Mouse (Mus musculus): Measurements from ENCODE around the gene Nfkbie. TPM values are rescaled to one million over a fixed set of nuclear protein-coding genes. Genes with fewer than 3 reads are reported as not detected.

Nfkbie gene
- total RNA-seq, 2 experiments from 2014 or later: 1.8 to 2.7 TPM

- intact Hi-C loops (cut with DNase I): no loop called here
- DNase-seq: peak in 1 of 2 experiments; percentile 15
Observed at GRCm38 (mm10) chr17:45557998-45558862, 2.7 kb downstream of the Nfkbie start.

- intact Hi-C loops (cut with DNase I): no loop called here
- no peak for DNase-seq
Observed at GRCm38 (mm10) chr17:45559732-45560525, 4.4 kb downstream of the Nfkbie start.

- DNase-seq: no peak
- intact Hi-C loops (cut with DNase I): no loop called here
Observed at GRCm38 (mm10) chr17:45563216-45563615, 7.7 kb downstream of the Nfkbie start.

- DNase-seq: peak; percentile 96 to 98
- intact Hi-C loops (cut with DNase I): no loop called here
Observed at GRCm38 (mm10) chr17:45563655-45564530, 8.4 kb downstream of the Nfkbie start, which contains the start of gene Slc35b2. Slc35b2 (plus strand) TSS chr17:45563874.

- intact Hi-C loops (cut with DNase I): no loop called here
- no peak for DNase-seq
Observed at GRCm38 (mm10) chr17:45564531-45565084, 9.1 kb downstream of the Nfkbie start.

DNA sequence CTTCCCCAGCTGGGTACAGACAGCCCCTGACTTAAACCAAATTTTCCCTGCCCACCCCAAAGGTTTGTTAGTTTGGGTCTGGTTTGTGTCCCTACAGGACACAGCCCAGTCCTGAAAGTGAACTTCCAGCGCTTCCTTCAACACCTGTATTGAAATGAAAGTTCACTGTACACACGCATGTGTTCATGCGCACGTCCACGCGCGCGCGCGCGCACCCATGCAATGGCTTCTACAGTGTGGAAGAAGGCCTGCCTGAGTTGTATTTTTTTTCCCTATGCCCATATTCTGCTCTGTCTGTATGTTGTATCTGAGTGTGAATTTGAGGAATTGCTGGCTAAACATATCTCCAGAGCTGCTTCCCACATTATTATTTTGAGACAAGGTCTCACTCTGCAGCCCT is 9.6 kb downstream of the Nfkbie start:
- intact Hi-C loops (cut with DNase I): no loop called here
- no peak for DNase-seq

- intact Hi-C loops (cut with DNase I): no loop called here
Observed at GRCm38 (mm10) chr17:45566031-45566359, 10.5 kb downstream of the Nfkbie start.

GRCm38 (mm10) chr17:45566360-45567161 is 11.1 kb downstream of the Nfkbie start:
- intact Hi-C loops (cut with DNase I): no loop called here
- DNase-seq: no peak

More at GRCm38 (mm10) chr17:45566031-45566359, 10.5 kb downstream of the Nfkbie start:
- DNase-seq: no peak

GRCm38 (mm10) chr17:45567162-45567601 is 11.7 kb downstream of the Nfkbie start:
- no peak for DNase-seq

DNA sequence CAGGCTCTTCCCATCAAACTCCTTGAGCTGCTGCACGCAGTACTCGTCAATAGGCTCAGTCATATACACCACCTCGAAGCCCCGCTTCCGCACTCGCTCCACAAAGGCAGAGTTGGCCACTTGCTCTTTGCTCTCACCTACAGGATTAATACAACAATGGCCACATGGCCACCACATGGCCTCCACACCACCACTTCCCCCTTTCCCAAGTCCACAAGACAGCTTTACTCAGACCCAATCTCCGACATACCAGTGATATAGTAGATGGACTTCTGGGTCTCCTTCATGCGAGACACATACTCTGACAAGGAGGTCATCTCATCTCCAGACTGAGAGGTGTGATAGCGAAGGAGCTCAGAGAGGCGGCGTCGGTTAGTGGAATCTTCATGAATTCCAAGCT is 13.5 kb downstream of the Nfkbie start:
- no peak for DNase-seq
- intact Hi-C loops (cut with DNase I): no loop called here

More at GRCm38 (mm10) chr17:45567162-45567601, 11.7 kb downstream of the Nfkbie start:
- intact Hi-C loops (cut with DNase I): no loop called here

- DNase-seq: no peak
- intact Hi-C loops (cut with DNase I): no loop called here
Observed at GRCm38 (mm10) chr17:45569999-45570398, 14.5 kb downstream of the Nfkbie start.

- intact Hi-C loops (cut with DNase I): no loop called here
- DNase-seq: peak; percentile 85 to 87
Observed at GRCm38 (mm10) chr17:45572103-45573086, 16.9 kb downstream of the Nfkbie start.

DNA sequence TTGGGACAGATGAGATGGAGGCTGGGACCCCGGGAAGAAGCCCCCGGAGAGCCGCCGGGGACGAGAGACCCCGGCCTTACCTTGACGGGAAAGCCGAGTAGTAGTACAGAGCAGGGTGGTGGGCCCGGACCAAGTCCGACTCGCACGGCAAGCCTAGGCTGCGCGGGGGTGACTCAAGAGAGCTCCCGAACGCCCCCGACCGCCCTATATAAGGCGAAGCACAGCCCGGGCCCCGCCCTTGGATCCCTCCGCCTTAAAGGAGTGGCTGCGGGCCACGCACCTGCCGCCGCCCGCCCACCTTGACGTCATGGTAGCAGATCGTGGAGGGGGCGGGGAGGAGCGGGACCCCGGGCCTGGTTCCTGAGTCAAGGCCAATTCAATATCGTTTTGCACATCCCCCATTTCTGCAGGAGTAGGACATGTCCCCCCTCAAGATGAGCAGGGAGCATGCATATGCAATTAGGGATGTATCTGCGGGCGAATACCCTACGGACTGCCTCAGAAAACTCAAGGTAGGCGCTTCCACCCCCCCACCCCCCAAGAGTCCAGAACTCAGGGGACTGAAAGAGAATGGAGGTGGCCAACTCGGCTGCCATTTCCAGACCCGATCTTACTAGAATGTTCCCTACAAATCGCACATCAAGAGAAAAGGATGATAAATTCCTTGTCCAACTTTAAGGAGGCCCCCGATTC is 17.7 kb downstream of the Nfkbie start, which contains the start of gene Hsp90ab1:
Gene Hsp90ab1, minus strand, starts transcription at position 185 of the 693 bp plus-strand sequence.
- intact Hi-C loops (cut with DNase I): no loop called here
- DNase-seq: peak; percentile 99

DNA sequence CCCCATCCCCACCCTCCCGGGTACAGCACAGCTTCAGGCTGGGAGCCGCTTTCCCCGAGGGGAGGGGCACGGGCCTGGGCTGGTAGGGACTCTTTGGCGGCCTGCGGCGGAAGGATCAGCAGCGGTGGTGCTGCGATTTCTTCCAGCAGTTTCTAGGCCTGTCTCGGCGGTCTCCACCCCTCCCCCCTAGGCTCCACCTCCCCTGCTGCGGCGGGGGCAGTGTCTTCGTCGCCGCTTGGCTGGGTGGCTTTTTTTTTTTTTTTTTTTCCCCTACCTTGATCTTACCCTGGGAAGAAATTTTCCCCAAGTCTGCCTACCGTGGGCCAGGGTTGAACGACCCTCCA is 18.2 kb downstream of the Nfkbie start:
- intact Hi-C loops (cut with DNase I): no loop called here
- peak; percentile 98 for DNase-seq

DNA sequence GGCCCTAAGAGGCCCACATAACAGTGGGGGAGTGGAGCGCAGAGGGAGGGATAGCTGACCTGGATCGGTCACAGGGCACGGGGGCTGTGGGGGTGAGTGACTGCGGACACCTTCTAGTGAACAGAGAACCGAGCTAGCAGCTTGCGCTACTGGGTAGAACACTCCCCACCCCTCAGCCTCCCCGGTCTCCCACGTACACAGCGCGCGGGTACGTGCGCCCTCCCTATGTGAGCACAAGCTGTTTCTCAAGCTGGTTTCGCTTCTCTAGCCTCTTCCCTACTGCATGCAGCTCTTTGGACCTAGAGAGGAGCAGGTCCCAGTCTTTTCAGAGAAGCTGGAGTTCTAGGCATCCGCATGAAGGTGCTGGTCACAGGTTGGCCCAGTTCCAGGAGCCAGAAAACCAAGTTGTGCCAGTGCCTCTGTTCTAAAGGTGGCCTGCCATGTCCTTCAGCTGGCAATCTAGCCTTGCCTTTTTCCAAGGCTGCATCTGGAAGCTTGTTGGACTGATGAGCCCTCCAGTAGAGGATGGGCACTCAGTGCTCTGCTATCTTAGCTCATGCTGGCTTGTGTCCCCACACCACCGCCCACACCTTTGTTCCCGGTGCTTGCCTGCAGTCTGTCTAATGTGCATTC is 18.7 kb downstream of the Nfkbie start:
- DNase-seq: peak; percentile 73 to 76
- intact Hi-C loops (cut with DNase I): no loop called here

DNA sequence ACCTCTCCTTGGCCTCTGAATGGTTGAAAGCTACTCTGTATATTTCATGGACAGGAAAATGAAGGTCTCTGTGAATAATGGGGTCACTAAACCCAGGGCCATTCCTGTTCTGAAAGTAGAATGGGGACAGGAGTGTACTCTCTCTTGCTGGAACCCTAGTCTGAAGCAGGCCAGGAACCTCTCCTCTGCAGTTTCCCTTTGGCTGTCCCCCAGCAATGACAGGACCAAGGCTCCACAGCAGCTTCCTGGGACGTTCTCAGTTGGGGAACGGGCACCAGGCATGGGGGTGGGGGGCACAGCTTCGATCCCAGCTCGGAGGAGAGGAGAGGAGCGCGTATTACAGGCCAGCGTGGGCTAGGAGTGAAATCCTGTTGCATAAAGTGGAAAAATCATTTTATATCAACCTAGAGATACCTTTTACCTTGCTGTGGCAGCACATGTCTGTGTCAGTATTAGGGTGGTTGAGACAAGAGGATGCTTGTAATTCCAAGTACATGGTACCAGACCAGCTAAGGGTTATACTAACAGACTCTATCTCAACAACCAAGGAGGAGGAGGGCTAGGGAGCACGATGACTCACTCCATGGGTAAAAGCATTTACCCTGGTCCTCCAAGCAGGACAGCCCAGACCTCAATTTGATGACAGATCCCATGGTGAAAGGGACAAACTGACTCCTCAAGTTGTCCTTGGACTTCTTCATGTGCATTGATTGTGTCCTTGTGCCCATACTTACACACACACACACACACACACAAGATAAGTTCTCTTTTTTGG is 19.8 kb downstream of the Nfkbie start:
- intact Hi-C loops (cut with DNase I): no loop called here
- no peak for DNase-seq

All from heart, postnatal 10 days (tissue).